Mouse (Mus musculus) myocyte (in vitro differentiated cells): Measurements from ENCODE around the gene Pla2g12a. TPM values are rescaled to one million over a fixed set of nuclear protein-coding genes. Genes with fewer than 3 reads are reported as not detected.

Experiments used
- H3K27me3 ChIP-seq: one replicate; pipeline ENCODE4 v1.6.1; 2011; ENCODE audit not compliant: control insufficient read depth, insufficient read depth, insufficient read length
- H3K36me3 ChIP-seq: one replicate; pipeline ENCODE4 v1.6.1; 2011; ENCODE audit not compliant: control insufficient read depth, insufficient read depth
- H3K4me2 ChIP-seq: one replicate; pipeline ENCODE4 v1.6.1; 2011; ENCODE audit warnings: low read depth, control low read depth
- H3K4me3 ChIP-seq: one replicate; pipeline ENCODE4 v1.5.1; 2011; ENCODE audit warnings: mild to moderate bottlenecking, control low read depth, moderate library complexity
- H3K79me2 ChIP-seq: one replicate; pipeline ENCODE4 v1.6.1; 2011; ENCODE audit not compliant: control insufficient read depth, insufficient read depth
- H3ac ChIP-seq: one replicate; pipeline ENCODE4 v1.6.1; 2011; ENCODE audit not compliant: control insufficient read depth, insufficient read length
- CEBPB ChIP-seq: IDR thresholded peaks from 2 replicates; pipeline ENCODE4 v1.6.1; 2011; ENCODE audit warnings: mild to moderate bottlenecking, moderate library complexity; ENCODE audit not compliant: poor library complexity, insufficient read depth, severe bottlenecking
- E2F4 ChIP-seq: IDR thresholded peaks from one replicate; pipeline ENCODE4 v1.6.1; 2011; ENCODE audit warnings: mild to moderate bottlenecking, control low read depth, moderate library complexity; ENCODE audit not compliant: insufficient read depth
- MAX ChIP-seq: IDR thresholded peaks from one replicate; pipeline ENCODE4 v1.6.1; 2011; ENCODE audit warnings: low read depth, mild to moderate bottlenecking, control low read depth
- MYOD1 ChIP-seq, 3 experiments: IDR thresholded peaks; one replicate each; pipeline ENCODE4 v1.6.1; 2011; ENCODE audit warnings: control low read depth in 2 of 3, low read depth in 2 of 3, mild to moderate bottlenecking in 2 of 3, moderate library complexity in 1 of 3; ENCODE audit not compliant: insufficient read length in 2 of 3, control insufficient read depth in 1 of 3
- MYOG ChIP-seq, 3 experiments: IDR thresholded peaks; one replicate each; pipeline ENCODE4 v1.6.1; 2011; ENCODE audit warnings: control low read depth in 2 of 3, low read depth in 2 of 3, mild to moderate bottlenecking in 2 of 3; ENCODE audit not compliant: insufficient read length in 2 of 3, control insufficient read depth in 1 of 3, insufficient read depth in 1 of 3
- POLR2A ChIP-seq: IDR thresholded peaks from one replicate; pipeline ENCODE4 v1.6.1; 2011; ENCODE audit warnings: low read depth, mild to moderate bottlenecking, control low read depth, moderate library complexity; ENCODE audit not compliant: insufficient read length
- POLR2AphosphoS2 ChIP-seq: IDR thresholded peaks from one replicate; pipeline ENCODE4 v1.6.1; 2011; ENCODE audit warnings: low read depth, control low read depth; ENCODE audit not compliant: insufficient read length
- REST ChIP-seq: IDR thresholded peaks from one replicate; pipeline ENCODE4 v1.6.1; 2011; ENCODE audit warnings: mild to moderate bottlenecking, control low read depth, moderate library complexity; ENCODE audit not compliant: insufficient read depth, insufficient read length
- SRF ChIP-seq: IDR thresholded peaks from one replicate; pipeline ENCODE4 v1.6.1; 2011; ENCODE audit warnings: low read depth; ENCODE audit not compliant: control insufficient read depth, insufficient read length
- TCF12 ChIP-seq: IDR thresholded peaks from one replicate; pipeline ENCODE4 v1.6.1; 2011; ENCODE audit warnings: mild to moderate bottlenecking, control low read depth; ENCODE audit not compliant: poor library complexity, insufficient read depth, severe bottlenecking
- TCF3 ChIP-seq: IDR thresholded peaks from one replicate; pipeline ENCODE4 v1.6.1; 2011; ENCODE audit warnings: low read depth, control low read depth; ENCODE audit not compliant: insufficient read length
- USF1 ChIP-seq: IDR thresholded peaks from one replicate; pipeline ENCODE4 v1.6.1; 2011; ENCODE audit warnings: low read depth, mild to moderate bottlenecking, control low read depth, moderate library complexity
- polyA plus RNA-seq: library from polyadenylated mRNA; unstranded; fragments of >200 nt; fragmentation: generic; extraction: Trizol; gene quantifications from one replicate; pipeline ENCODE4 v1.2.1, GENCODE M21; 2012; ENCODE audit warnings: missing spikeins

Pla2g12a gene
- polyA plus RNA-seq, 1 experiment = 31.3 TPM

DNA sequence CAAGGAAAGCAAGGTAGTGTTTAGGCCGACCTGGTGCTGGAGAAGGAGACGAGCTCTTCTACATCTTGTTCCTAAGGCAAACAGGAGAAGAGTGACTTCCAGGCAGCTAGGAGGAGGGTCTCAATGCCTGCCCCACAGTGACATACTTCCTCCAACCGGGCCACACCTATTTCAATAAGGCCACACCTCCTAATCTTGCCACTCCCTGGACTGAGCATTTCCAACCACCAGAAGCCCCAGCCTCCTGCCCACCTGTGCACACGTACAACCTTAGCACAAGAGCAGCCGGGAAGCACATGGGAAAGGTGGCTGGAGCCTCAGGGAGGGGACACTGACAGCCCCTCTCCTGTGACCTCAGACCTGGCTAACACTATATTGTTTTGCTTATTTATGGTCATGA, 13.6 kb downstream of the Pla2g12a start:
- TF ChIP-seq TCF12 (no peak), MYOG (IDR thresholded peaks at IDR 0.05; ENCODE audit: control insufficient read depth in 1 of 3, insufficient read depth in 1 of 3, insufficient read length in 2 of 3, low read depth in 2 of 3) (no peak), SRF (no peak), REST (no peak)
- Histone ChIP-seq H3K4me3 (no peak overlapping the region), H3K27me3 (no peaks in the 10 kb centered on the region), H3ac (no peak overlapping the region), H3K36me3 (peaks cover 8% of the 10 kb centered on the region), H3K4me2 (no peak overlapping the region), H3K79me2 (no peaks in the 10 kb centered on the region)

DNA sequence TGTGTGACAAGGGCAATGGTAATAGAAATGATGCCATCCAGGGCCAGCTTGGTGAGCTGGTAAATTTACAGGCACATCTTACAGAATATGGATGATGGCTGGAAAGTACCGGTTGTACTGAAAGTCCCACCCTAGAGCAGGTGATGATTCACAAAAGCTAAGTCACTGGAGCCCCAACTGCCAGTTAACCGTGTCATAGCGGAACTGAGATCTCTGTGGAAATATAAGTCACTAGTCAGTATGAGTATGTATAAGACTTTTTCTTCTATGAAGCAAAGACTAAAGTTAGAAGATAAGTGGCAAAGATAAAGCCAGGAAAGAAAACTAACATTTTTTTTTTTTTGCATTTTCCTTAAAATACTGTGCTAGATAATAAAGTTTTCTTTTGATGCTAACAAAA, 14.7 kb downstream of the Pla2g12a start:
- Histone ChIP-seq H3K36me3 (peaks cover 8% of the 10 kb centered on the region), H3ac (no peak overlapping the region), H3K79me2 (no peaks in the 10 kb centered on the region), H3K4me3 (no peak overlapping the region), H3K4me2 (no peak overlapping the region), H3K27me3 (no peaks in the 10 kb centered on the region)
- TF ChIP-seq SRF = no peak
- no peak for TF ChIP-seq TCF3
- TF ChIP-seq MYOD1 (IDR thresholded peaks at IDR 0.05; ENCODE audit: control insufficient read depth in 1 of 3, insufficient read length in 2 of 3, low read depth in 2 of 3) = no peak
- no peak for TF ChIP-seq MAX

GRCm38 (mm10) chr3:129896591-129896990, 18.2 kb downstream of the Pla2g12a start:
- no peak overlapping the region for H3ac ChIP-seq
- TF ChIP-seq POLR2AphosphoS2 (no peak), TCF3 (no peak), SRF (no peak), MYOD1 (IDR thresholded peaks at IDR 0.05; ENCODE audit: control insufficient read depth in 1 of 3, insufficient read length in 2 of 3, low read depth in 2 of 3) (no peak), MYOG (IDR thresholded peaks at IDR 0.05; ENCODE audit: control insufficient read depth in 1 of 3, insufficient read depth in 1 of 3, insufficient read length in 2 of 3, low read depth in 2 of 3) (no peak), TCF12 (no peak), MAX (no peak), REST (no peak), CEBPB (no peak)

DNA sequence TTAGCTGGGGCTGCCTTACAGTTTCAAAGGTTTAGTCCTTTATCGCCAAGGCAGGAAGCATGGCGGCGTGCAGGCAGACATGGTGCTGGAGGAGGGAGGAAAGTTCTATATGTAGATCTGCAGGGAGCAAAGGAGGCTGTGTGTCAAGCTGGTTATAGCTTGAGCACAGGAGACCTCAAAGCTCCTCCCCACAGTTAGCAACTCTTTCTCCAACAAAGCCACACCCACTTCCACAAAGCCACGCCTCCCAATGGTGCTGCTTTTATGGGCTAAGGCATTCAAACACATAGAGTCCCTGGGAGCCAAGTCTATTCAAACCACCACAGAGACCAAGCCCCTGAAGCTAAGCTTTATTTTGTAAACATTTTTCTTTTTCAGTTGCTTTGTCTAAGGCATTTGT, 20.5 kb downstream of the Pla2g12a start:
- Histone ChIP-seq H3K27me3 (no peaks in the 10 kb centered on the region), H3K4me3 (no peak overlapping the region)
- TF ChIP-seq E2F4 = no peak
- TF ChIP-seq TCF12 = no peak
- no peak for TF ChIP-seq MYOG (IDR thresholded peaks at IDR 0.05; ENCODE audit: control insufficient read depth in 1 of 3, insufficient read depth in 1 of 3, insufficient read length in 2 of 3, low read depth in 2 of 3)
- no peak for TF ChIP-seq REST
- no peak for TF ChIP-seq POLR2AphosphoS2
- TF ChIP-seq TCF3 = no peak

More at GRCm38 (mm10) chr3:129896591-129896990, 18.2 kb downstream of the Pla2g12a start:
- Histone ChIP-seq H3K27me3 (no peaks in the 10 kb centered on the region), H3K4me3 (no peak overlapping the region), H3K4me2 (no peak overlapping the region), H3K36me3 (no peaks in the 10 kb centered on the region), H3K79me2 (no peaks in the 10 kb centered on the region)

GRCm38 (mm10) chr3:129901271-129901809, 22.9 kb downstream of the Pla2g12a start, which contains the start of gene Casp6:
TSS of gene Casp6 (plus strand) at chr3:129901425.
- Histone ChIP-seq H3ac (no peak within 1 kb of the TSS), H3K4me3 (peak within 1 kb of the TSS; percentile 45), H3K79me2 (no peaks in the 10 kb centered on the region), H3K27me3 (no peaks in the 10 kb centered on the region), H3K36me3 (no peaks in the 10 kb centered on the region), H3K4me2 (peak within 1 kb of the TSS; percentile 84)
- no peak for TF ChIP-seq TCF12
- peak; percentile 87 for TF ChIP-seq POLR2A
- peak; percentile 92 for TF ChIP-seq POLR2AphosphoS2
- TF ChIP-seq TCF3 = no peak
- TF ChIP-seq SRF = peak; percentile 6

More for the DNA sequence above, 20.5 kb downstream of the Pla2g12a start:
- Histone ChIP-seq H3K4me2 (no peak overlapping the region), H3K79me2 (no peaks in the 10 kb centered on the region), H3K36me3 (no peaks in the 10 kb centered on the region), H3ac (no peak overlapping the region)

GRCm38 (mm10) chr3:129903369-129903768, 25.0 kb downstream of the Pla2g12a start:
- no peak overlapping the region for H3ac ChIP-seq
- H3K4me2 ChIP-seq = no peak overlapping the region
- no peak overlapping the region for H3K4me3 ChIP-seq
- no peaks in the 10 kb centered on the region for H3K36me3 ChIP-seq
- no peaks in the 10 kb centered on the region for H3K79me2 ChIP-seq
- TF ChIP-seq SRF (no peak), MYOG (IDR thresholded peaks at IDR 0.05; ENCODE audit: control insufficient read depth in 1 of 3, insufficient read depth in 1 of 3, insufficient read length in 2 of 3, low read depth in 2 of 3) (no peak), TCF3 (no peak), MAX (no peak), USF1 (no peak), E2F4 (no peak), CEBPB (no peak), REST (no peak), POLR2AphosphoS2 (no peak), TCF12 (no peak), POLR2A (no peak), MYOD1 (IDR thresholded peaks at IDR 0.05; ENCODE audit: control insufficient read depth in 1 of 3, insufficient read length in 2 of 3, low read depth in 2 of 3) (no peak)
- no peaks in the 10 kb centered on the region for H3K27me3 ChIP-seq
